In genomic region chr17:12915488-12915880, GRCm38 (mm10) we compare ENCODE assay signal across 8 mouse cellular contexts. TPM values are rescaled to one million over a fixed set of nuclear protein-coding genes. Genes with fewer than 3 reads are reported as not detected.
DNase-seq lines count a peak whose midpoint lies in the region; ATAC-seq and TF ChIP-seq lines count a peak whose summit lies in the region.

Tcp1 (plus strand) TSS chr17:12915701.

- peaks cover 57% of the 10 kb centered on the region for H3K36me3 ChIP-seq in kidney, embryonic 14.5 days (ENCODE audit: control insufficient read depth, insufficient read depth, low read length)
- peaks cover 33% of the 10 kb centered on the region for H3K36me3 ChIP-seq in ES-E14 (ENCODE audit: control insufficient read depth, insufficient read depth, low read length, poor library complexity, severe bottlenecking)
- peaks cover 52% of the 10 kb centered on the region for H3K36me3 ChIP-seq in embryonic facial prominence, embryonic 15.5 days
- H3K36me3 ChIP-seq in heart, embryonic 16.5 days (ENCODE audit: control insufficient read depth, insufficient read depth): peaks cover 45% of the 10 kb centered on the region
- peaks cover 30% of the 10 kb centered on the region for H3K36me3 ChIP-seq in midbrain, postnatal 0 days (ENCODE audit: insufficient read depth, low read length)

- in situ Hi-C loops in ES-E14 (cut with MboI; ENCODE audit: low sequenced_read_pairs in 2 of 2, unreplicated experiment in 2 of 2): no loop called here

- no peak for TF ChIP-seq CTCF in midbrain, postnatal 0 days (IDR thresholded peaks at IDR 0.05)

- intact Hi-C loops in left cerebral cortex, postnatal 10 days (cut with DNase I): loop anchor here (5.0 kb wide), 1 partner anchor 47 kb away; the partner anchor contains the start of gene Acat2

- peaks cover 5% of the 10 kb centered on the region; the same call in 1 of the 2 replicates for H3K4me1 ChIP-seq in kidney, embryonic 14.5 days (ENCODE audit: control insufficient read depth, insufficient read depth, low read length)
- peaks cover 2% of the 10 kb centered on the region in 2 experiments; a peak in 1 of 4 replicates for H3K4me1 ChIP-seq in ES-E14 (ENCODE audit: control insufficient read depth in 2 of 2, insufficient read depth in 2 of 2, low read length in 2 of 2, poor library complexity in 1 of 2)
- 0 out of 2 replicates have a peak, but pooled peaks cover 3% of the 10 kb centered on the region for H3K4me1 ChIP-seq in embryonic facial prominence, embryonic 15.5 days
- H3K4me1 ChIP-seq in heart, embryonic 16.5 days (ENCODE audit: control insufficient read depth, insufficient read depth, low read length): peaks cover 13% of the 10 kb centered on the region
- H3K4me1 ChIP-seq in midbrain, postnatal 0 days (ENCODE audit: insufficient read depth, low read length): no peaks in the 10 kb centered on the region

- WGBS in kidney, embryonic 14.5 days: under 1% methylated on average over 18 of the region's 18 CpGs
- under 1% methylated on average over 18 of the region's 18 CpGs for WGBS in embryonic facial prominence, embryonic 15.5 days
- under 1% methylated on average over 18 of the region's 18 CpGs for WGBS in heart, embryonic 16.5 days
- under 1% methylated on average over 18 of the region's 18 CpGs for WGBS in midbrain, postnatal 0 days

- DNase-seq in kidney, adult 18-20 months: no peak
- DNase-seq in ES-E14 (ENCODE audit: low read depth, low spot score): no peak
- DNase-seq in left cerebral cortex, postnatal 10 days (ENCODE audit: extremely low spot score in 1 of 2, low spot score in 2 of 2): peak in 1 of 2 experiments; percentile 41
- DNase-seq in midbrain, postnatal 0 days (ENCODE audit: low spot score): no peak
- no peak for DNase-seq in T-cell, adult 2 months (ENCODE audit: low spot score)

- H3K4me2 ChIP-seq in kidney, embryonic 14.5 days (replicated peaks; ENCODE audit: low read depth, low read length): peak within 1 kb of the TSS; percentile 79
- H3K4me2 ChIP-seq in embryonic facial prominence, embryonic 15.5 days (replicated peaks): peak within 1 kb of the TSS; percentile 83
- peak within 1 kb of the TSS; percentile 91 for H3K4me2 ChIP-seq in heart, embryonic 16.5 days (ENCODE audit: low read depth, low read length)
- peak within 1 kb of the TSS; percentile 82 for H3K4me2 ChIP-seq in midbrain, postnatal 0 days (ENCODE audit: low read depth, low read length, poor library complexity, severe bottlenecking)

- H3K4me3 ChIP-seq in kidney, embryonic 14.5 days (ENCODE audit: low read length): peak within 1 kb of the TSS; percentile 95
- H3K4me3 ChIP-seq in ES-E14 (ENCODE audit: insufficient read depth in 1 of 2, low read depth in 1 of 2, low read length in 2 of 2, poor library complexity in 1 of 2, severe bottlenecking in 1 of 2): peak within 1 kb of the TSS; percentile 87 to 98
- peak within 1 kb of the TSS; percentile 93 for H3K4me3 ChIP-seq in embryonic facial prominence, embryonic 15.5 days (replicated peaks)
- peak within 1 kb of the TSS; percentile 95 for H3K4me3 ChIP-seq in heart, embryonic 16.5 days (ENCODE audit: low read length)
- peak within 1 kb of the TSS; percentile 71 for H3K4me3 ChIP-seq in midbrain, postnatal 0 days (ENCODE audit: low read depth, low read length)

- no peaks in the 10 kb centered on the region for H3K9me3 ChIP-seq in kidney, embryonic 14.5 days (ENCODE audit: control insufficient read depth, low read length)
- no peaks in the 10 kb centered on the region for H3K9me3 ChIP-seq in ES-E14 (ENCODE audit: control insufficient read depth, insufficient read depth, low read depth, low read length)
- H3K9me3 ChIP-seq in embryonic facial prominence, embryonic 15.5 days (replicated peaks): no peaks in the 10 kb centered on the region
- no peaks in the 10 kb centered on the region for H3K9me3 ChIP-seq in heart, embryonic 16.5 days (replicated peaks; ENCODE audit: control insufficient read depth, low read length)
- H3K9me3 ChIP-seq in midbrain, postnatal 0 days (ENCODE audit: low read length): no peaks in the 10 kb centered on the region

- no peaks in the 10 kb centered on the region for H3K27me3 ChIP-seq in kidney, embryonic 14.5 days (ENCODE audit: control insufficient read depth, insufficient read depth, low read length)
- no peaks in the 10 kb centered on the region for H3K27me3 ChIP-seq in embryonic facial prominence, embryonic 15.5 days
- H3K27me3 ChIP-seq in heart, embryonic 16.5 days (ENCODE audit: control insufficient read depth, insufficient read depth, low read length): no peaks in the 10 kb centered on the region
- no peaks in the 10 kb centered on the region for H3K27me3 ChIP-seq in midbrain, postnatal 0 days (ENCODE audit: insufficient read depth, low read length)

- peak within 1 kb of the TSS; percentile 94 for H3K27ac ChIP-seq in kidney, embryonic 14.5 days (ENCODE audit: low read depth, low read length)
- H3K27ac ChIP-seq in ES-E14 (ENCODE audit: insufficient read depth, low read depth, low read length, poor library complexity, severe bottlenecking): peak within 1 kb of the TSS; percentile 85
- peak within 1 kb of the TSS; percentile 91 for H3K27ac ChIP-seq in embryonic facial prominence, embryonic 15.5 days (replicated peaks)
- H3K27ac ChIP-seq in heart, embryonic 16.5 days (ENCODE audit: low read length): peak within 1 kb of the TSS; percentile 94
- H3K27ac ChIP-seq in midbrain, postnatal 0 days (ENCODE audit: low read depth, low read length): peak within 1 kb of the TSS; percentile 88

- peak within 1 kb of the TSS; percentile 99 for H3K9ac ChIP-seq in kidney, embryonic 14.5 days (ENCODE audit: low read depth, low read length)
- peak within 1 kb of the TSS; percentile 96 for H3K9ac ChIP-seq in ES-E14 (ENCODE audit: insufficient read depth, low read depth, low read length, poor library complexity, severe bottlenecking)
- peak within 1 kb of the TSS; percentile 96 for H3K9ac ChIP-seq in embryonic facial prominence, embryonic 15.5 days
- peak within 1 kb of the TSS; percentile 99 for H3K9ac ChIP-seq in heart, embryonic 16.5 days (ENCODE audit: low read length)
- H3K9ac ChIP-seq in midbrain, postnatal 0 days (replicated peaks; ENCODE audit: low read length, poor library complexity, severe bottlenecking): peak within 1 kb of the TSS; percentile 90

- ATAC-seq in kidney, embryonic 14.5 days (ENCODE audit: low FRiP score, low TSS enrichment): peak; percentile 13
- no peak for ATAC-seq in embryonic facial prominence, embryonic 15.5 days (ENCODE audit: insufficient number of reproducible peaks, low FRiP score, low TSS enrichment, low read depth)
- ATAC-seq in heart, embryonic 16.5 days (replicated peaks; ENCODE audit: extremely low read depth, insufficient read depth, low FRiP score): no peak
- peak; percentile 14 for ATAC-seq in midbrain, postnatal 0 days (ENCODE audit: low FRiP score)

TF ChIP-seq in ES-E14, 5 proteins besides CTCF, POLR2A, EP300 and RAD21:
- TF ChIP-seq ZNF384 (IDR thresholded peaks at IDR 0.05; ENCODE audit: low read depth, low read length): no peak
- TF ChIP-seq HCFC1 (IDR thresholded peaks at IDR 0.05; ENCODE audit: borderline replicate concordance, insufficient read depth, low read length): no peak
- no peak for TF ChIP-seq CHD2 (IDR thresholded peaks at IDR 0.05; ENCODE audit: low read depth, low read length)
- TF ChIP-seq ZC3H11A (IDR thresholded peaks at IDR 0.05; ENCODE audit: borderline replicate concordance, low read depth, low read length): no peak
- TF ChIP-seq MAFK (IDR thresholded peaks at IDR 0.05; ENCODE audit: insufficient read depth, low read depth, low read length): no peak

RNA-seq across cellular contexts. Expression of gene Tcp1, which starts in this region (rescaled TPM):
- polyA plus RNA-seq in kidney, embryonic 14.5 days (2014; fragmentation: Nextera tagmentation; extraction: Ambion mirVana): 407 and 495 TPM in 2 replicates
- total RNA-seq in ES-E14 (2012; rRNA removed): 414 and 519 TPM in 2 replicates
- polyA plus RNA-seq in embryonic facial prominence, embryonic 15.5 days (2015; fragmentation: Nextera tagmentation; extraction: Ambion mirVana): 352 and 356 TPM in 2 replicates
- 304 and 341 TPM in 2 replicates for polyA plus RNA-seq in heart, embryonic 16.5 days (2015; fragmentation: Nextera tagmentation; extraction: Ambion mirVana)
- 100 to 1,000 TPM; 230 to 239 TPM for total RNA-seq in left cerebral cortex, postnatal 10 days (2021)
- total RNA-seq in midbrain, postnatal 0 days (2014; rRNA removed): 330 and 377 TPM in 2 replicates
- polyA plus RNA-seq in midbrain, postnatal 0 days (2015; fragmentation: Nextera tagmentation; extraction: Ambion mirVana): 330 and 375 TPM in 2 replicates

Comparison
In these comparisons a context has a peak if more than half of its experiments do, and no peak if none do; other contexts are left out.
1. ATAC-seq: peak in kidney, embryonic 14.5 days (single experiment) and midbrain, postnatal 0 days (single experiment); none in embryonic facial prominence, embryonic 15.5 days (single experiment) and heart, embryonic 16.5 days (single experiment).
2. Peak in every context shown above with its lines, with median percentiles within 50 percentile points of each other: H3K27ac ChIP-seq, H3K4me2 ChIP-seq, H3K4me3 ChIP-seq and H3K9ac ChIP-seq.